Mouse (Mus musculus): ENCODE measurements around the gene Gm3752. TPM values are rescaled to one million over a fixed set of nuclear protein-coding genes. Genes with fewer than 3 reads are reported as not detected.
"Not testable (repeated sequence)": the region's sequence is repeated elsewhere in the genome, so short reads cannot be mapped to it uniquely, and the experiment has no call there.

The Gm3752 gene
- not detected for total RNA-seq (2021)
- long read RNA-seq, experiment 1, partial matches to known transcripts: 0 of 1 reads
- long read RNA-seq, experiment 1, other reads (novel, unspliced or antisense): 1 of 1 reads
- long read RNA-seq, experiment 2: 0 reads

- not testable (repeated sequence) for DNase-seq (ENCODE audit: low spot score in 2 of 2)
Measured at GRCm38 (mm10) chr14:7483662-7484061, at the start of gene Gm3752. Gene Gm3752 (minus strand): TSS chr14:7483762.

- DNase-seq (ENCODE audit: low spot score in 2 of 2): not testable (repeated sequence)
Measured at GRCm38 (mm10) chr14:7488731-7489130, 5.2 kb upstream of the Gm3752 start.

- DNase-seq (ENCODE audit: low spot score in 2 of 2): not testable (repeated sequence)
Measured at GRCm38 (mm10) chr14:7450817-7451216, 32.7 kb downstream of the Gm3752 start, which contains the start of gene Gm3755. Gene Gm3755 (minus strand): TSS chr14:7450917.

GRCm38 (mm10) chr14:7422496-7422895 is 61.1 kb downstream of the Gm3752 start:
- DNase-seq (ENCODE audit: low spot score in 2 of 2): peak in 1 of 2 experiments; percentile 3

Other genes with a start within 250 kb of the Gm3752 start
- gene Gm3727, start 219.0 kb downstream of the Gm3752 start, total RNA-seq (2021): not detected
- not detected for gene Gm3739, start 168.7 kb downstream of the Gm3752 start, total RNA-seq (2021)
- gene Gm5797, start 151.4 kb downstream of the Gm3752 start, total RNA-seq (2021): not detected
- gene Gm8374, start 118.6 kb downstream of the Gm3752 start, total RNA-seq (2021): not detected
- gene Gm3755, start 32.8 kb downstream of the Gm3752 start, total RNA-seq (2021): not detected
- gene Gm3558, start 84.8 kb upstream of the Gm3752 start, total RNA-seq (2021): 1 to 10 TPM; 1.3 to 2.0 TPM
- not detected for gene Gm10338, start 111.8 kb upstream of the Gm3752 start, total RNA-seq (2021)
- 1 to 10 TPM in 1 of 2 experiments, not detected in 1; 1.1 TPM for gene Gm10128, start 160.2 kb upstream of the Gm3752 start, total RNA-seq (2021)

Data from adrenal gland, postnatal 4 days (tissue).